Mouse (Mus musculus) cerebellum, postnatal 4 days (tissue): ENCODE measurements around the gene Gm45062.
"Not testable (repeated sequence)": the region's sequence is repeated elsewhere in the genome, so short reads cannot be mapped to it uniquely, and the experiment has no call there.

Experiments
- DNase-seq, 2 experiments: peaks; one replicate each; pipeline ENCODE4 v3.0.0; 2022; ENCODE audit warnings: low spot score in 2 of 2, mixed read lengths in 1 of 2

Gm45062 gene

GRCm38 (mm10) chr6:8312554-8312953 lies 53.3 kb downstream of the Gm45062 start:
- DNase-seq: no peak

GRCm38 (mm10) chr6:8316201-8316600 lies 57.0 kb downstream of the Gm45062 start:
- no peak for DNase-seq

GRCm38 (mm10) chr6:8319591-8319990 lies 60.3 kb downstream of the Gm45062 start:
- DNase-seq: no peak

- not testable (repeated sequence) for DNase-seq
These were observed 72.2 kb downstream of the Gm45062 start for GRCm38 (mm10) chr6:8331496-8331895.

- DNase-seq: no peak
These were observed 74.1 kb downstream of the Gm45062 start for GRCm38 (mm10) chr6:8333380-8333779.

GRCm38 (mm10) chr6:8336487-8337390 lies 77.5 kb downstream of the Gm45062 start:
- no peak for DNase-seq

- no peak for DNase-seq
These were observed 80.2 kb downstream of the Gm45062 start for GRCm38 (mm10) chr6:8339453-8339852.

GRCm38 (mm10) chr6:8343271-8343670 lies 84.0 kb downstream of the Gm45062 start:
- no peak for DNase-seq

GRCm38 (mm10) chr6:8345219-8345856 lies 86.1 kb downstream of the Gm45062 start:
- no peak for DNase-seq

- DNase-seq: no peak
These were observed 87.9 kb downstream of the Gm45062 start for GRCm38 (mm10) chr6:8347154-8347553.

GRCm38 (mm10) chr6:8348344-8348743 lies 89.1 kb downstream of the Gm45062 start:
- no peak for DNase-seq

- DNase-seq: no peak
These were observed 89.9 kb downstream of the Gm45062 start for GRCm38 (mm10) chr6:8349060-8349670.

- no peak for DNase-seq
These were observed 92.3 kb downstream of the Gm45062 start for GRCm38 (mm10) chr6:8351507-8351906.

- no peak for DNase-seq
These were observed 93.4 kb downstream of the Gm45062 start for GRCm38 (mm10) chr6:8352533-8353168.

GRCm38 (mm10) chr6:8353461-8353860 lies 94.2 kb downstream of the Gm45062 start:
- no peak for DNase-seq

GRCm38 (mm10) chr6:8354846-8355245 lies 95.6 kb downstream of the Gm45062 start:
- no peak for DNase-seq

GRCm38 (mm10) chr6:8358232-8358631 lies 99.0 kb downstream of the Gm45062 start:
- no peak for DNase-seq

GRCm38 (mm10) chr6:8358782-8359181 lies 99.5 kb downstream of the Gm45062 start:
- DNase-seq: no peak

- DNase-seq: no peak
These were observed 101.6 kb downstream of the Gm45062 start for GRCm38 (mm10) chr6:8360805-8361204.

GRCm38 (mm10) chr6:8364033-8364756 lies 104.9 kb downstream of the Gm45062 start:
- DNase-seq: no peak

GRCm38 (mm10) chr6:8364757-8365150 lies 105.5 kb downstream of the Gm45062 start:
- DNase-seq: no peak
